Mouse (Mus musculus): Measurements from ENCODE around the gene Dchs2. TPM values are rescaled to one million over a fixed set of nuclear protein-coding genes. Genes with fewer than 3 reads are reported as not detected.

Gene Dchs2
- polyA plus RNA-seq, 1 experiment from 2014 or later = 0.01 TPM

DNA sequence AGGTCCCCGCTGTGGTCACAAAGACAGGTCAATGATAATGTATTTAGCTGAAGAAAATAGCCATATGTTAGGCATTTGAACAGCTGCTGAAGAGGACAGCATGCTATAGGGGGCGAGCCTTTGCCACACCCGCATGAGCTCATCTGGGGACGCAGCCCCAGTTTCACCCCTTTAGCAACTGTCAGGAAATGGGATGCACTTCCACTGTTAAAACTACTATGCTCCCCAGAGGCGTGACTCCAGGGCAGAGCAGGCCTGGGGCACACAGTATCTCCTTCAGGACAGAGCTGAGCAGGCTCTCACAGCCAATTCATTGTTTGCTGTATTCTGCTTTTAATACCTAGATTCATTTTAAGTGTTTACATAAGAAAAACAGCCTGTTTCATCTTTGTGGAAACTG, 84.2 kb downstream of the Dchs2 start:
- no peak overlapping the region for H3K4me3 ChIP-seq (replicated peaks)
- ATAC-seq (ENCODE audit: low read depth) = no peak
- no peaks in the 10 kb centered on the region for H3K27me3 ChIP-seq
- no peaks in the 10 kb centered on the region for H3K36me3 ChIP-seq
- H3K9ac ChIP-seq = no peak overlapping the region
- DNase-seq = no peak
- H3K9me3 ChIP-seq (replicated peaks) = no peaks in the 10 kb centered on the region
- no peaks in the 10 kb centered on the region for H3K4me1 ChIP-seq (replicated peaks)
- no peak overlapping the region for H3K4me2 ChIP-seq
- H3K27ac ChIP-seq = no peak overlapping the region
- WGBS (ENCODE audit: insufficient replicate concordance) = 50% methylated on average over 5 of the region's 5 CpGs

- no peaks in the 10 kb centered on the region for H3K9me3 ChIP-seq (replicated peaks)
- WGBS (ENCODE audit: insufficient replicate concordance) = 57% methylated on average over 7 of the region's 7 CpGs
Measured at GRCm38 (mm10) chr3:83212578-83212977, 84.8 kb downstream of the Dchs2 start.

DNA sequence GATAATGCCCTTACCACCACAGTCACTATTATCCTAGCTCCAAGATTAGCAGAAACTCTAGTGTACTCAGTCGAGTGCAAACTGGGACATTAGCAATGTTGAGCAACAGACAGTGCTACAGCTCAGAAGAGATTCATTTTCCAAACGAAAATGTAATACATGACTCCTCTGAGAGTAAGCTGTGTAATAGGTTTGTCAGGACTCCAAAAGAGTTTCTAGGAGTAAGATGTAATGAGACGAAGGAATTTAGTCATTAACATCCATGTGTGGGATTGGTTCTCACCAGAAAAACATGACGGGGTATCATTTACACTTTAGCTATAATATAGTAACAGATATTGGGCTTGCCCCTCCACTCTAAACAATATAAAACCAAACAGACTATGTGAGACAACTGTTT, 90.3 kb downstream of the Dchs2 start:
- WGBS (ENCODE audit: insufficient replicate concordance) = 53% methylated on average over 4 of the region's 4 CpGs

More at GRCm38 (mm10) chr3:83212578-83212977, 84.8 kb downstream of the Dchs2 start:
- H3K4me3 ChIP-seq (replicated peaks) = no peak overlapping the region
- H3K4me2 ChIP-seq = no peak overlapping the region
- H3K9ac ChIP-seq = no peak overlapping the region
- no peak overlapping the region for H3K27ac ChIP-seq
- H3K4me1 ChIP-seq (replicated peaks) = no peaks in the 10 kb centered on the region
- DNase-seq = no peak
- ATAC-seq (ENCODE audit: low read depth) = no peak
- H3K36me3 ChIP-seq = no peaks in the 10 kb centered on the region
- no peaks in the 10 kb centered on the region for H3K27me3 ChIP-seq

DNA sequence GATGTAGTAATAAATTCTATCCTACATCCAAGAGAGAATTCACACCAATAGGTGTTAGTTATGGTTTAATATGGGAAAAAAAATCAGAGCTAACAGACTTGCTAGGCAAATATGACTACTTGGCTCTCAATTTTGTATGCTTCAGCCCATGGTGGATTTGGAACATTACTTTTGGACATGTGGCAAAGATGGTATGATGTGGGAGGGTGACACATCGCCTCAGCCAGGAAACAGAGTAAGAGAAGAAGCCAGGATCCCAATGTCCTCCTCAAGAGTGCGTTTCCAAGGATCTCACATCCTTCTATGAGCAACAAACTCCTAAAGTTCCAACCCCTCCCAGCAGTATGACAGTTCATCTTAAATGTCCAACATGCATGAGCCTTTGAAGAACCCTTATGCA, 92.4 kb downstream of the Dchs2 start:
- H3K4me1 ChIP-seq (replicated peaks) = no peaks in the 10 kb centered on the region
- H3K4me2 ChIP-seq = no peak overlapping the region
- DNase-seq = no peak
- 63% methylated on average over 2 of the region's 2 CpGs for WGBS (ENCODE audit: insufficient replicate concordance)
- no peak overlapping the region for H3K9ac ChIP-seq
- no peaks in the 10 kb centered on the region for H3K9me3 ChIP-seq (replicated peaks)
- no peaks in the 10 kb centered on the region for H3K36me3 ChIP-seq
- no peak for ATAC-seq (ENCODE audit: low read depth)
- no peak overlapping the region for H3K4me3 ChIP-seq (replicated peaks)
- no peaks in the 10 kb centered on the region for H3K27me3 ChIP-seq
- no peak overlapping the region for H3K27ac ChIP-seq

More for the DNA sequence above, 90.3 kb downstream of the Dchs2 start:
- no peaks in the 10 kb centered on the region for H3K27me3 ChIP-seq
- DNase-seq = no peak
- ATAC-seq (ENCODE audit: low read depth) = no peak
- H3K9me3 ChIP-seq (replicated peaks) = no peaks in the 10 kb centered on the region
- no peaks in the 10 kb centered on the region for H3K4me1 ChIP-seq (replicated peaks)
- H3K27ac ChIP-seq = no peak overlapping the region
- H3K9ac ChIP-seq = no peak overlapping the region
- H3K4me3 ChIP-seq (replicated peaks) = no peak overlapping the region
- no peaks in the 10 kb centered on the region for H3K36me3 ChIP-seq
- no peak overlapping the region for H3K4me2 ChIP-seq

DNA sequence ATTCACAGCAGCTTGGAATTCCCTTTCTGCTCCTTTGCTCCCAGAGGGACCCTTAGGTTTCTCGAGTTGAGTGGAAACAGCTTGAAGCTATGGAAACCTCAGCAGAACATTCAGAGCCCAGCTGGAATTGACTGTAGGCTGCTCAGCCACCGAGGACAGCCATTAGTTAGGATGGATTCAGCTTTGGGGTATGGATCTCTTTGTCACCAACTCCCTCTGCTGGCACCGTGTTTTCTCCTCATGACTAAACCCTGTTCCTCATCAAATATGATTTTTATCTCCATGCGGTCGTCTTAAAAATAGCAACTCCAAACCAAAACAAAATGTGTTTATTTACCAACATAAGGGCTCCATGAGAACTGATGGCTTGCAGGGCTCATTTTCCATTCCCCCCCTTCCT, 94.4 kb downstream of the Dchs2 start:
- H3K9me3 ChIP-seq (replicated peaks) = no peaks in the 10 kb centered on the region
- no peak overlapping the region for H3K27ac ChIP-seq
- WGBS (ENCODE audit: insufficient replicate concordance) = 52% methylated on average over 5 of the region's 5 CpGs
- no peak overlapping the region for H3K9ac ChIP-seq
- DNase-seq (no peak), ATAC-seq (ENCODE audit: low read depth) (no peak)
- H3K27me3 ChIP-seq = no peaks in the 10 kb centered on the region
- no peaks in the 10 kb centered on the region for H3K36me3 ChIP-seq
- H3K4me1 ChIP-seq (replicated peaks) = no peaks in the 10 kb centered on the region
- H3K4me3 ChIP-seq (replicated peaks) = no peak overlapping the region
- H3K4me2 ChIP-seq = no peak overlapping the region

- Histone ChIP-seq H3K9ac (no peak overlapping the region), H3K4me1 (replicated peaks) (no peaks in the 10 kb centered on the region), H3K27ac (no peak overlapping the region), H3K9me3 (replicated peaks) (no peaks in the 10 kb centered on the region), H3K27me3 (no peaks in the 10 kb centered on the region), H3K4me2 (no peak overlapping the region), H3K4me3 (replicated peaks) (no peak overlapping the region), H3K36me3 (no peaks in the 10 kb centered on the region)
- DNase-seq (no peak), ATAC-seq (ENCODE audit: low read depth) (no peak)
- whole genome bisulfite sequencing (ENCODE audit: insufficient replicate concordance) = 58% methylated on average over 9 of the region's 9 CpGs
Measured at GRCm38 (mm10) chr3:83228383-83228782, 100.6 kb downstream of the Dchs2 start.

GRCm38 (mm10) chr3:83230326-83230725, 102.6 kb downstream of the Dchs2 start:
- no peak overlapping the region for H3K27ac ChIP-seq
- no peaks in the 10 kb centered on the region for H3K36me3 ChIP-seq
- H3K9ac ChIP-seq = no peak overlapping the region
- ATAC-seq (ENCODE audit: low read depth) = no peak
- WGBS (ENCODE audit: insufficient replicate concordance) = 64% methylated on average over 2 of the region's 2 CpGs
- H3K4me1 ChIP-seq (replicated peaks) = no peaks in the 10 kb centered on the region
- no peak overlapping the region for H3K4me2 ChIP-seq
- H3K4me3 ChIP-seq (replicated peaks) = no peak overlapping the region
- no peaks in the 10 kb centered on the region for H3K9me3 ChIP-seq (replicated peaks)
- DNase-seq = no peak
- no peaks in the 10 kb centered on the region for H3K27me3 ChIP-seq

- no peak overlapping the region for H3K4me2 ChIP-seq
- ATAC-seq (ENCODE audit: low read depth) = no peak
- no peak overlapping the region for H3K27ac ChIP-seq
- H3K9me3 ChIP-seq (replicated peaks) = 0 out of 2 replicates have a peak, but pooled peaks cover 3% of the 10 kb centered on the region
- H3K4me3 ChIP-seq (replicated peaks) = no peak overlapping the region
- no peak for DNase-seq
- no peaks in the 10 kb centered on the region for H3K36me3 ChIP-seq
- H3K4me1 ChIP-seq (replicated peaks) = no peaks in the 10 kb centered on the region
- H3K9ac ChIP-seq = no peak overlapping the region
- H3K27me3 ChIP-seq = no peaks in the 10 kb centered on the region
- 30% methylated on average over 4 of the region's 4 CpGs for WGBS (ENCODE audit: insufficient replicate concordance)
Measured at GRCm38 (mm10) chr3:83234457-83234856, 106.7 kb downstream of the Dchs2 start.

- H3K9me3 ChIP-seq (replicated peaks) = 0 out of 2 replicates have a peak, but pooled peaks cover 3% of the 10 kb centered on the region
- H3K4me2 ChIP-seq = no peak overlapping the region
- no peak overlapping the region for H3K9ac ChIP-seq
- no peaks in the 10 kb centered on the region for H3K27me3 ChIP-seq
- WGBS (ENCODE audit: insufficient replicate concordance) = 69% methylated on average over 5 of the region's 5 CpGs
- H3K4me1 ChIP-seq (replicated peaks) = no peaks in the 10 kb centered on the region
- H3K4me3 ChIP-seq (replicated peaks) = no peak overlapping the region
- no peak for ATAC-seq (ENCODE audit: low read depth)
- no peak for DNase-seq
- H3K36me3 ChIP-seq = no peaks in the 10 kb centered on the region
- H3K27ac ChIP-seq = no peak overlapping the region
Measured at GRCm38 (mm10) chr3:83235061-83235460, 107.3 kb downstream of the Dchs2 start.

DNA sequence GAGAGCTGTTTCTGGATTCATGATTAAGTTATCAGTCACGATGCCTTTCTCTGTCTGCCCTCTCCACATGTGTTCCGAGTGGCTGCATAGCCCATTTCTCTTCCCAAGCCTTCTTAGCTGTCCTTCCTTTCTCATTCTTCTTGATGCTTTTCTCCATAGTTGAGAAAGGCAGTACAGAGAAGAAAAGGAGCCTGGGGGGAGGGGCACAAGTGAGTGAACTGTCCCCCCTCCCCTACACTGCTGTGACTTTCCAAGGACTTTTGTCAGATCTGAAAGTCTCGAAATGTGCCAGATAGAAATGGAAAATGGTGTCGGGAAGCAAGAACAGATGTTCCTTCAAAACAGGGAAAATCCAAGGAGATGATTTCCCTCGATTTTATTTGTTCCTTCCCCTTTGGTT, 118.8 kb downstream of the Dchs2 start:
- no peaks in the 10 kb centered on the region for H3K27me3 ChIP-seq
- H3K4me1 ChIP-seq (replicated peaks) = no peaks in the 10 kb centered on the region
- no peaks in the 10 kb centered on the region for H3K9me3 ChIP-seq (replicated peaks)
- H3K4me3 ChIP-seq (replicated peaks) = no peak overlapping the region
- no peaks in the 10 kb centered on the region for H3K36me3 ChIP-seq
- no peak for DNase-seq
- ATAC-seq (ENCODE audit: low read depth) = no peak
- no peak overlapping the region for H3K27ac ChIP-seq
- WGBS (ENCODE audit: insufficient replicate concordance) = 54% methylated on average over 5 of the region's 5 CpGs
- no peak overlapping the region for H3K4me2 ChIP-seq
- no peak overlapping the region for H3K9ac ChIP-seq

DNA sequence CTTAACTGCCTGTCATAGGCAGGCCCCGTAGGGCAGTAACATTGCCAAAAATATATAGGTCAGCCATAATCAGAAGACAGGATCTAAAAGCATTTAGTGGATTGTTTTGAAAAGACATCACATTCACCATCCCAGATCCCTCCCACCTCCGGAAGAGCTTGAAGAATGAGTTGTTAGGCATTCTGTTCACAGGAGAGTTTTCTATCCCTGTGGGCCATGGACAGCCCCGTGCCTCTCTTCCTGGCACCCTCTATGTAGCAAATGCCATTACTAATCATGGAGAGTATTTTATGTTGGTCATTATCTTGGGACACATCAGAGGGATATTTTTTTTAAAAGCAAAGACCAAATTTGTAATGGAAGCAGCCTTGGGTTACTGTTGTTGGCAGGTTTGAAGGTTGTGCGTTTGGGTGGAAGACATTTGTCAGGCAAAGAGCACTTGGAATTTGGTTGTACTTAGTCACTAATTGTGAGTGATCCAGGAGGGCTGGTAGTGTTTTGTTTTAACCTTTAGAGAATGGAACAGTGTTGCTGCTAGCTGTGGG, 122.3 kb downstream of the Dchs2 start:
- H3K4me1 ChIP-seq (replicated peaks) = no peaks in the 10 kb centered on the region
- DNase-seq (no peak), ATAC-seq (ENCODE audit: low read depth) (no peak)
- H3K27me3 ChIP-seq = no peaks in the 10 kb centered on the region
- H3K9me3 ChIP-seq (replicated peaks) = no peaks in the 10 kb centered on the region
- H3K9ac ChIP-seq = no peak overlapping the region
- H3K27ac ChIP-seq = no peak overlapping the region
- H3K4me3 ChIP-seq (replicated peaks) = no peak overlapping the region
- no peak overlapping the region for H3K4me2 ChIP-seq
- no peaks in the 10 kb centered on the region for H3K36me3 ChIP-seq
- WGBS (ENCODE audit: insufficient replicate concordance) = 64% methylated on average over 4 of the region's 4 CpGs

GRCm38 (mm10) chr3:83251899-83252298, 124.2 kb downstream of the Dchs2 start:
- ATAC-seq (ENCODE audit: low read depth) (no peak), DNase-seq (no peak)
- no peaks in the 10 kb centered on the region for H3K36me3 ChIP-seq
- no peak overlapping the region for H3K9ac ChIP-seq
- H3K27ac ChIP-seq = no peak overlapping the region
- WGBS (ENCODE audit: insufficient replicate concordance) = 24% methylated on average over 7 of the region's 7 CpGs
- H3K4me2 ChIP-seq = no peak overlapping the region
- no peak overlapping the region for H3K4me3 ChIP-seq (replicated peaks)
- no peaks in the 10 kb centered on the region for H3K4me1 ChIP-seq (replicated peaks)
- H3K9me3 ChIP-seq (replicated peaks) = no peaks in the 10 kb centered on the region
- no peaks in the 10 kb centered on the region for H3K27me3 ChIP-seq
